Mouse (Mus musculus) heart, postnatal 0 days (tissue): ENCODE data around the gene Ccn6. TPM values are rescaled to one million over a fixed set of nuclear protein-coding genes. Genes with fewer than 3 reads are reported as not detected.

ENCODE experiments used
- ATAC-seq: fragments of 200-750 bp; cut with Nextera tagmentation; 2 replicates; pipeline ENCODE4 v1.8.0; 2017; ENCODE audit warnings: low read depth, moderate number of reproducible peaks, moderate library complexity; ENCODE audit not compliant: insufficient read depth
- DNase-seq: peaks from one replicate; pipeline ENCODE4 v3.0.0-alpha.2; 2016; ENCODE audit warnings: low spot score
- H3K27ac ChIP-seq: fragments of 300-500 bp; sonication (generic); 2 replicates; pipeline ENCODE4 v1.5.1; 2014; ENCODE audit warnings: low read depth, mild to moderate bottlenecking
- H3K27me3 ChIP-seq: fragments of 300-500 bp; sonication (generic); 2 replicates; pipeline ENCODE4 v1.6.1; 2014; ENCODE audit warnings: low read length, mixed read lengths; ENCODE audit not compliant: control insufficient read depth, insufficient read depth
- H3K36me3 ChIP-seq: fragments of 300-500 bp; sonication (generic); replicated peaks from 2 replicates; pipeline ENCODE4 v1.6.1; 2014; ENCODE audit warnings: low read length, mixed read lengths; ENCODE audit not compliant: control insufficient read depth, insufficient read depth
- H3K4me1 ChIP-seq: fragments of 300-500 bp; sonication (generic); 2 replicates; pipeline ENCODE4 v1.6.1; 2014; ENCODE audit warnings: antibody characterized with exemption; ENCODE audit not compliant: control insufficient read depth, insufficient read depth
- H3K4me2 ChIP-seq: fragments of 300-500 bp; sonication (generic); 2 replicates; pipeline ENCODE4 v1.6.1; 2014; ENCODE audit warnings: low read depth, mild to moderate bottlenecking, low read length, moderate library complexity
- H3K4me3 ChIP-seq: fragments of 300-500 bp; sonication (generic); 2 replicates; pipeline ENCODE4 v1.5.1; 2014; ENCODE audit warnings: low read depth, low read length
- H3K9ac ChIP-seq: fragments of 300-500 bp; sonication (generic); replicated peaks from 2 replicates; pipeline ENCODE4 v1.6.1; 2014; ENCODE audit warnings: low read depth, low read length, mixed read lengths
- H3K9me3 ChIP-seq: fragments of 300-500 bp; sonication (generic); replicated peaks from 2 replicates; pipeline ENCODE4 v1.6.1; 2016; ENCODE audit warnings: low read length; ENCODE audit not compliant: control insufficient read depth
- CTCF ChIP-seq: IDR thresholded peaks from 2 replicates; pipeline ENCODE4 v1.5.1; 2016; ENCODE audit warnings: antibody characterized with exemption, control low read depth, low read depth
- EP300 ChIP-seq: IDR thresholded peaks from 2 replicates; pipeline ENCODE4 v1.6.1; 2016; ENCODE audit warnings: antibody characterized with exemption, low read depth
- WGBS: fragments of 180-500 bp; shearing (Covaris S2); extraction: QIAGEN DNeasy Blood & Tissue Kit; methylation state at CpG from one replicate; pipeline ENCODE4 v1.1.7; 2014; 5-methylcytosine and 5-hydroxymethylcytosine counted together
- polyA plus RNA-seq: library from polyadenylated mRNA; unstranded; fragments of >200 nt; fragmentation: Nextera tagmentation; extraction: Ambion mirVana; gene quantifications from 2 replicates; pipeline ENCODE4 v1.2.1, GENCODE M21; 2015
- total RNA-seq: library from RNA; depleted of rRNA; stranded (reverse); fragments of >200 nt; gene quantifications from 2 replicates; pipeline ENCODE4 v1.2.3, GENCODE M21; 2014; ENCODE audit warnings: low replicate concordance

Ccn6 gene
- total and polyA plus RNA-seq, 2 experiments from 2014 or later, result not detected

GRCm38 (mm10) chr10:39138761-39139160, 24.8 kb downstream of the Ccn6 start:
- no peak overlapping the region for H3K9ac ChIP-seq
- no peaks in the 10 kb centered on the region for H3K9me3 ChIP-seq
- DNase-seq (no peak), ATAC-seq (no peak)
- 85% methylated on average over 6 of the region's 6 CpGs for WGBS
- H3K27ac ChIP-seq, result no peak overlapping the region; the same call in 1 of the 2 replicates
- no peaks in the 10 kb centered on the region for H3K27me3 ChIP-seq
- no peak for TF ChIP-seq CTCF
- no peak for TF ChIP-seq EP300
- no peak overlapping the region for H3K4me2 ChIP-seq
- peaks cover 41% of the 10 kb centered on the region for H3K36me3 ChIP-seq
- no peaks in the 10 kb centered on the region for H3K4me1 ChIP-seq
- no peak overlapping the region for H3K4me3 ChIP-seq

GRCm38 (mm10) chr10:39137766-39138165, 25.8 kb downstream of the Ccn6 start:
- no peak overlapping the region for H3K4me3 ChIP-seq
- peak overlapping the region; percentile 57; the same call in 1 of the 2 replicates for H3K27ac ChIP-seq
- H3K9ac ChIP-seq, result no peak overlapping the region
- no peak overlapping the region; the same call in 1 of the 2 replicates for H3K4me2 ChIP-seq
- WGBS, result 61% methylated on average over 3 of the region's 3 CpGs
- no peaks in the 10 kb centered on the region for H3K4me1 ChIP-seq
- no peak for DNase-seq
- H3K9me3 ChIP-seq, result no peaks in the 10 kb centered on the region
- no peak for TF ChIP-seq CTCF
- no peak for TF ChIP-seq EP300
- H3K36me3 ChIP-seq, result peaks cover 34% of the 10 kb centered on the region
- no peaks in the 10 kb centered on the region for H3K27me3 ChIP-seq
- ATAC-seq, result no peak

- H3K4me2 ChIP-seq, result peak within 1 kb of the TSS; percentile 94
- H3K4me3 ChIP-seq, result peak within 1 kb of the TSS; percentile 70
- H3K36me3 ChIP-seq, result peaks cover 12% of the 10 kb centered on the region
- no peak within 1 kb of the TSS for H3K27ac ChIP-seq
- peak; percentile 88 for ATAC-seq
- WGBS, result 4% methylated on average over 47 of the region's 47 CpGs
- no peak for TF ChIP-seq CTCF
- no peak for TF ChIP-seq EP300
- H3K9me3 ChIP-seq, result no peaks in the 10 kb centered on the region
- H3K4me1 ChIP-seq, result no peaks in the 10 kb centered on the region
- DNase-seq, result peak; percentile 96
- H3K27me3 ChIP-seq, result no peaks in the 10 kb centered on the region
- H3K9ac ChIP-seq, result peak within 1 kb of the TSS; percentile 62
These were observed 29.9 kb downstream of the Ccn6 start, which contains the start of the genes Fam229b and Tube1 for GRCm38 (mm10) chr10:39133462-39134310. Gene Fam229b (minus strand): TSS chr10:39133914. Gene Tube1 (plus strand): TSS chr10:39133976.

GRCm38 (mm10) chr10:39121412-39121811, 42.2 kb downstream of the Ccn6 start:
- H3K9ac ChIP-seq, result no peak overlapping the region
- H3K36me3 ChIP-seq, result no peaks in the 10 kb centered on the region
- DNase-seq (no peak), ATAC-seq (no peak)
- TF ChIP-seq CTCF, result peak; percentile 46
- no peak for TF ChIP-seq EP300
- no peak overlapping the region for H3K4me3 ChIP-seq
- no peak overlapping the region for H3K4me2 ChIP-seq
- WGBS, result 25% methylated on average over 4 of the region's 4 CpGs
- H3K9me3 ChIP-seq, result no peaks in the 10 kb centered on the region
- H3K4me1 ChIP-seq, result no peaks in the 10 kb centered on the region
- no peaks in the 10 kb centered on the region for H3K27me3 ChIP-seq
- no peak overlapping the region for H3K27ac ChIP-seq

GRCm38 (mm10) chr10:39109489-39109874, 54.1 kb downstream of the Ccn6 start:
- WGBS, result 78% methylated on average over 4 of the region's 4 CpGs
- DNase-seq, result no peak
- H3K36me3 ChIP-seq, result peaks cover 71% of the 10 kb centered on the region
- TF ChIP-seq CTCF (no peak), EP300 (no peak)
- no peak for ATAC-seq
- H3K4me2 ChIP-seq, result no peak overlapping the region
- H3K9me3 ChIP-seq, result no peaks in the 10 kb centered on the region
- no peak overlapping the region for H3K27ac ChIP-seq
- H3K4me3 ChIP-seq, result no peak overlapping the region
- H3K27me3 ChIP-seq, result no peaks in the 10 kb centered on the region
- no peaks in the 10 kb centered on the region for H3K4me1 ChIP-seq
- H3K9ac ChIP-seq, result no peak overlapping the region
